Mouse (Mus musculus): Measurements from ENCODE around the gene Dapp1. TPM values are rescaled to one million over a fixed set of nuclear protein-coding genes. Genes with fewer than 3 reads are reported as not detected.
"Not testable (repeated sequence)": the region's sequence is repeated elsewhere in the genome, so short reads cannot be mapped to it uniquely, and the experiment has no call there.

Gene Dapp1
- polyA plus RNA-seq, 2 experiments = 8.8 to 11.5 TPM

DNA sequence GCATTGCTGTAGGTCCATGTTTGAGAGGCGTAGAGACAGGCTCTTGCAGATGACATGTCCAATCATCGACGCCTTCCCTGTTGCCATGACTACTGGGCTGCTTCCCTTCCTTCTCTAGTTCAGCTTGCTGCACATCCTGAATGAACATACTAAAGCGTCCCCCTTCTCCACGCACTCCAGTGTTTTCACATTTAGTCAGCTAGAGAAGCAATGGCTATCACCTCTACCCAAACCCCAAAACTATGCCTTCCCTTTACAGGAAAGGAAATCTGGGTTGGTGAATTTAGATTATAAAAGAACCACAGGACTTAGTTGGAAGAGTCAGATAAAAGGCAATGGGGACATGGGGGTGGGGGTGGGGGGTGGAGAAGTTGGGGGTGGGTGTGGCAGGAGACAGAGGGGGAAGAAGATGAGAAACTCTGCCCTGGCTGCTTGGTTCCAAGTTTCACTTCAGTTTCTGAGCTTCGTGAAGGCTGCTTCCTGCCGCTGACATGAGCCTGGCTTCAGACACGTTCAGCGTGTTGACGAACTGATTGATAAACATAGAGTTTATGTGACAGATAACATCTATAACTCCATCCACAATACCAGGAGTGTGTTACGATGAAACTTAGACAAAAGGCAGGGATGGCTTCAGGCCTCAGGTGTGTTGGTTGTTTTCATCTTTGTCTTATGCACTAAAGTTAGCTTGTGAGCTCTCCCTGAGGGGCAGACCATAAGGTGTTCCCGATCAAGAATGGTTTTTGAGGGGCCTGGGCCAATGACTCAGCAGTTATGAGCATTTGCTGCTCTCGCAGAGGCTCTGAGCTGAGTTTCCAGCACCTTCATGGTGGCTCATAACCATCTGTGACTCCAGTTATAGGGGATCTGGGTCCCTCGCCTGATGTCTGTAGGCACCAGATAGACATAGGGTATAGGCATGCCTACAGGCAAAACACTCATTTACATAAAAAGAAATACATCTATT lies 28.1 kb downstream of the Dapp1 start:
- Histone ChIP-seq H3K27me3 (ENCODE audit: control insufficient read depth, insufficient read depth, low read length) (no peaks in the 10 kb centered on the region), H3K4me1 (replicated peaks; ENCODE audit: control insufficient read depth in 2 of 2, insufficient read depth in 2 of 2, low read length in 1 of 2) (peaks cover 79 to 82% of the 10 kb centered on the region in 2 experiments), H3K4me2 (ENCODE audit: low read depth) (peak overlapping the region; percentile 54), H3K27ac (peak overlapping the region; percentile 74), H3K4me3 (ENCODE audit: insufficient read depth in 1 of 2, low read depth in 2 of 2, low read length in 2 of 2) (no peak overlapping the region; a peak in 1 of 4 replicates), H3K9me3 (ENCODE audit: control insufficient read depth, low read length) (no peaks in the 10 kb centered on the region), H3K9ac (replicated peaks) (no peak overlapping the region; the same call in 1 of the 2 replicates), H3K36me3 (replicated peaks; ENCODE audit: control insufficient read depth, insufficient read depth, low read depth) (peaks cover 2% of the 10 kb centered on the region; the same call in 1 of the 2 replicates)
- 6% methylated on average over 14 of the region's 14 CpGs for WGBS (ENCODE audit: insufficient replicate concordance)
- DNase-seq (ENCODE audit: low read depth in 3 of 3, low spot score in 3 of 3) (peak in 2 of 3 experiments; percentile 57 to 66), ATAC-seq (ENCODE audit: insufficient read depth) (peak; percentile 38; the same call in 1 of the 2 replicates)
- TF ChIP-seq EP300 (IDR thresholded peaks at IDR 0.05; ENCODE audit: low read depth) = no peak; the same call in 1 of the 2 replicates

DNA sequence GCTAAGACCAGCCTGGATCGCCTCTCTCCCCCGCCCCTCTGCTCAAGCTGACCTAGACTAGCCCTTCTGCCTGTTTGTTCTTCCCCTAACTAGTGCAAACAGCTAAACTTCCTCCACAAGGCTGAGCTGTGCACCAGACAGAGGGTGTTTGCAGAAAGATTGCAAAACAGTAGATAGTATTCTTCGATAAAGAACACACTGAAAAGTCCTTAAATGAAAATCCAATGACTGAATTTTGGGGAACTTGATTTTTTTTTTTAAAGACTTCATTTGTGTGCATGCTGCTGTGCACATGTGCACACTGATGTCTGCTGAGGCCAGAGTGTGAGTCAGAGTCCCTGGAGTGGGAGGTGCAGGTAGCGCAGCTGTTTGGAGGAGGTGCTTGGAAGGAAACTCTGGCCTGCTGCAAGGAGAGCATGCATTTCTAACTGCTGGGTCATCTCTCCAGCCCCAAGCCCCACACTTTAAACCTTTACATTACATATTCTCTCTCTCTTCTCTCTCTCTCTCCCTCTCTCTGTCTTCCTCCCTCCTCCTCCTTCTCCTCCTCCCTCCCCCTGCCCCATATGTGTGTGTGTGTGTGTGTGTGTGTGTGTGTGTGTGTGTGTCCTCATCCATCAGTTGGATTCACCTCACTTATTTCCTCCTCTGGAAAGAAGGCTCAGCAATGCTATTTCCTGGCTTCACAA lies 29.0 kb downstream of the Dapp1 start:
- WGBS (ENCODE audit: insufficient replicate concordance) = 21% methylated on average over 4 of the region's 4 CpGs
- no peaks in the 10 kb centered on the region for H3K9me3 ChIP-seq (ENCODE audit: control insufficient read depth, low read length)
- ATAC-seq (ENCODE audit: insufficient read depth) = peak; percentile 50
- peaks cover 2% of the 10 kb centered on the region; the same call in 1 of the 2 replicates for H3K36me3 ChIP-seq (replicated peaks; ENCODE audit: control insufficient read depth, insufficient read depth, low read depth)
- no peak overlapping the region for H3K4me3 ChIP-seq (ENCODE audit: insufficient read depth in 1 of 2, low read depth in 2 of 2, low read length in 2 of 2)
- H3K4me2 ChIP-seq (ENCODE audit: low read depth) = peak overlapping the region; percentile 54
- H3K9ac ChIP-seq (replicated peaks) = peak overlapping the region; percentile 20; the same call in 1 of the 2 replicates
- no peak for TF ChIP-seq CTCF (IDR thresholded peaks at IDR 0.05; ENCODE audit: low read depth)
- TF ChIP-seq EP300 (IDR thresholded peaks at IDR 0.05; ENCODE audit: low read depth) = no peak
- H3K4me1 ChIP-seq (replicated peaks; ENCODE audit: control insufficient read depth in 2 of 2, insufficient read depth in 2 of 2, low read length in 1 of 2) = peaks cover 74 to 78% of the 10 kb centered on the region in 2 experiments
- no peaks in the 10 kb centered on the region for H3K27me3 ChIP-seq (ENCODE audit: control insufficient read depth, insufficient read depth, low read length)
- DNase-seq (ENCODE audit: low read depth in 3 of 3, low spot score in 3 of 3) = peak in 1 of 3 experiments; percentile 58
- H3K27ac ChIP-seq = peak overlapping the region; percentile 74

DNA sequence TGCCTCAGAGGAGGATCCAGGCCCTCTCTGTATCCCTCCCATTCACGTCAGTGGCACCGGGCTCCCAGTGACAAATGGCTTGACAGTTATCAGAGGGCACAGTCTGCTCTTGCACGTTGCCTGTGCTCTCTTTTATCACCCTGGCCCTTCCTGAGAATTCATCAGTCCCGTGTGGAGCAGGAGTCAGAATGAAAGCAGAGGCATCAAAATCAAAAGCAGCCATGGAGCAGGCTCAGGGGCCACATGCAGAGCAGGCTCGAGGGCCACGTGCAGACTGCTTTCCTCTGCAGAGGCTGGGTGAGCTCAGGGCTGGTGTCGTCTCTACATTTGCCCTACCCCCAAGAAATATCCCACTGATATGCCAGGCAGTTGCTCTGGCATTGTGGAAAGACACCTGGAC lies 29.5 kb downstream of the Dapp1 start:
- ATAC-seq (ENCODE audit: insufficient read depth) (peak; percentile 70), DNase-seq (ENCODE audit: low read depth in 3 of 3, low spot score in 3 of 3) (peak; percentile 62 to 68 (median 62))
- H3K9ac ChIP-seq (replicated peaks) = peak overlapping the region; percentile 20; the same call in 1 of the 2 replicates
- 5% methylated on average over 7 of the region's 7 CpGs for WGBS (ENCODE audit: insufficient replicate concordance)
- peak overlapping the region; percentile 74 for H3K27ac ChIP-seq
- H3K4me1 ChIP-seq (replicated peaks; ENCODE audit: control insufficient read depth in 2 of 2, insufficient read depth in 2 of 2, low read length in 1 of 2) = peaks cover 73 to 75% of the 10 kb centered on the region in 2 experiments
- no peaks in the 10 kb centered on the region for H3K27me3 ChIP-seq (ENCODE audit: control insufficient read depth, insufficient read depth, low read length)
- H3K36me3 ChIP-seq (replicated peaks; ENCODE audit: control insufficient read depth, insufficient read depth, low read depth) = peaks cover 2% of the 10 kb centered on the region; the same call in 1 of the 2 replicates
- TF ChIP-seq CTCF (IDR thresholded peaks at IDR 0.05; ENCODE audit: low read depth) (no peak; the same call in 1 of the 2 replicates), EP300 (IDR thresholded peaks at IDR 0.05; ENCODE audit: low read depth) (peak; percentile 71)
- H3K4me3 ChIP-seq (ENCODE audit: insufficient read depth in 1 of 2, low read depth in 2 of 2, low read length in 2 of 2) = no peak overlapping the region
- no peaks in the 10 kb centered on the region for H3K9me3 ChIP-seq (ENCODE audit: control insufficient read depth, low read length)
- peak overlapping the region; percentile 40 for H3K4me2 ChIP-seq (ENCODE audit: low read depth)

DNA sequence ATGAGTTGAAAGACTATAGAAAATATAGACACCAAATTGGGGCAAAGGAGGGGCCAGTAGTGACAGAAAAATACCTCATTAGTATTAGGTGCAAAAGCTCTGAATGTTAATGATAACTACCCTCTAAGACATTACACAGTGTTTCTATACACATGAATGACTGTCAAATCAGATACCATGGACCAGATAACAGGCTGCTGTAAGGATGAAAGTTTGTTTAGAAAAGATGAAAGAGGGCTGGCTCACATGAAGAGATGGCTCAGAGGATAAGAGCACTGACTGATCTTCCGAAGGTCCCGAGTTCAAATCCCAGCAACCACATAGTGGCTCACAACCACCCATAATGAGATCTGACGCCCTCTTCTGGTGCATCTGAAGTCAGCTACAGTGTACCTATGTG lies 30.0 kb downstream of the Dapp1 start:
- WGBS (ENCODE audit: insufficient replicate concordance) = 68% methylated on average over 3 of the region's 3 CpGs
- H3K4me2 ChIP-seq (ENCODE audit: low read depth); ATAC-seq (ENCODE audit: insufficient read depth); H3K27me3 ChIP-seq (ENCODE audit: control insufficient read depth, insufficient read depth, low read length); H3K9ac ChIP-seq (replicated peaks); H3K27ac ChIP-seq; H3K4me3 ChIP-seq (ENCODE audit: insufficient read depth in 1 of 2, low read depth in 2 of 2, low read length in 2 of 2); H3K9me3 ChIP-seq (ENCODE audit: control insufficient read depth, low read length); DNase-seq (ENCODE audit: low read depth in 3 of 3, low spot score in 3 of 3); H3K36me3 ChIP-seq (replicated peaks; ENCODE audit: control insufficient read depth, insufficient read depth, low read depth): not testable (repeated sequence)
- peak; percentile 34 for TF ChIP-seq CTCF (IDR thresholded peaks at IDR 0.05; ENCODE audit: low read depth)
- peaks cover 69 to 72% of the 10 kb centered on the region in 2 experiments for H3K4me1 ChIP-seq (replicated peaks; ENCODE audit: control insufficient read depth in 2 of 2, insufficient read depth in 2 of 2, low read length in 1 of 2)

Data from liver, embryonic 14.5 days (tissue).